Mouse (Mus musculus): ENCODE measurements around the gene Efcab10.

The Efcab10 gene

GRCm38 (mm10) chr12:33427293-33427692 lies 32.6 kb downstream of the Efcab10 start:
- intact Hi-C loops (cut with DNase I): no loop called here

- intact Hi-C loops (cut with DNase I): no loop called here
Observed at GRCm38 (mm10) chr12:33427726-33428125, 33.1 kb downstream of the Efcab10 start.

- intact Hi-C loops (cut with DNase I): no loop called here
Observed at GRCm38 (mm10) chr12:33429387-33430160, 34.9 kb downstream of the Efcab10 start, which contains the start of gene Twistnb. Twistnb (plus strand) TSS chr12:33429635.

GRCm38 (mm10) chr12:33433812-33434211 lies 39.2 kb downstream of the Efcab10 start:
- intact Hi-C loops (cut with DNase I): no loop called here

- intact Hi-C loops (cut with DNase I): no loop called here
Observed at GRCm38 (mm10) chr12:33434758-33435157, 40.1 kb downstream of the Efcab10 start.
